Mouse (Mus musculus) brain, embryonic 14.5 days (tissue): ENCODE data around the gene Prickle2. TPM values are rescaled to one million over a fixed set of nuclear protein-coding genes. Genes with fewer than 3 reads are reported as not detected.

Experiments used
- DNase-seq: peaks from one replicate; pipeline ENCODE4 v3.0.0-alpha.2; 2011; ENCODE audit warnings: low read depth
- CTCF ChIP-seq: fragments of 200-500 bp; IDR thresholded peaks from 2 replicates; pipeline ENCODE4 v1.5.1; 2012; ENCODE audit warnings: inconsistent platforms, mild to moderate bottlenecking, moderate library complexity, borderline replicate concordance; ENCODE audit not compliant: insufficient read depth, insufficient read length; ENCODE audit errors: extremely low read depth
- POLR2A ChIP-seq: fragments of 200-500 bp; IDR thresholded peaks from 2 replicates; pipeline ENCODE4 v1.6.1; 2012; ENCODE audit warnings: mild to moderate bottlenecking, inconsistent platforms, borderline replicate concordance; ENCODE audit not compliant: poor library complexity, insufficient read depth, insufficient read length, severe bottlenecking; ENCODE audit errors: extremely low read depth
- polyA plus RNA-seq: library from polyadenylated mRNA; depleted of rRNA; stranded (reverse); fragments of >200 nt; gene quantifications from 2 replicates; pipeline ENCODE4 v1.2.3, GENCODE M21; 2012

The Prickle2 gene
- polyA plus RNA-seq, 1 experiment, result 17.8 TPM

DNA sequence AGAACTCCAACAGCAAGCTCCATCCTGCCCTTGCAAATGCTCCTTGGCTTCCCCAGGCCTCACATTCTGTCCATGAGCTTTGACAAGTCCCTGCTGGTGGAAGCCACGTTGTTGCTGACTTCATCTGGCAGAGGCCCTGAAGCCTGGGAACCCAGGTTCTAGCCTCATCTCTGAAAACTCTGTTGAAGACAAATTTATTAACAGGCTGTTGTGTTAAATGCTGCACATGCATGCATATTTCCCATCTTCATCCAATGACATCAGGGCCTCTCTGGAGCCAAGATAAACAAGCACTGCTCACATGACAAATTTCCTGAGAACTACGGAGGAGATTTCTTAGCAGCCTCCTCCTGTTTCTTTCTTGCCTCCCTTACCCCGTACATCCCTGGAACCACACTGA, 259.3 kb downstream of the Prickle2 start:
- TF ChIP-seq CTCF (no peak), POLR2A (no peak)
- DNase-seq, result peak; percentile 29

- no peak for DNase-seq
- TF ChIP-seq CTCF, result peak; percentile 30; the same call in 1 of the 2 replicates
- TF ChIP-seq POLR2A, result no peak
These were observed 264.8 kb downstream of the Prickle2 start for GRCm38 (mm10) chr6:92441205-92441604.

DNA sequence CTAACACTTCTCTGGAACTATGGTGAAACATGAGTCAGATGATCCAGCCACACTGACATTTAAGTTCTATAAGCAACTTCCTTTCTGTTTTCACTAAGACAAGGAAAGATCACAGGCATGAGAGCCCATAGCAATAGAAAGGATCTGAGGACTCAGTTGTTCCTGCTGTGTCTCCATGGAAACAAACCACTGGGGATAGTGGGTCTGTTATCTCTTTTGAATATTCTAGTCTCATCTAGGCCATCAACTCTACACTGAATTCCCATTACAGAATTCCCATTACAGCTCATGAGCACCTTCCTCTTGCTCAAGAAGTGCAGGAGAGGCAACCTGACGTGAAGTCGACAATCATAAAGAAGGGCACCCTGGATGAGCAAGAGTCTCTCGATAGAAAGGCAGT, 265.7 kb downstream of the Prickle2 start:
- peak; percentile 64 for DNase-seq
- TF ChIP-seq POLR2A, result no peak
- TF ChIP-seq CTCF, result no peak

- no peak for DNase-seq
- TF ChIP-seq CTCF, result no peak
- TF ChIP-seq POLR2A, result no peak
These were observed 273.8 kb downstream of the Prickle2 start for GRCm38 (mm10) chr6:92432146-92432545.

DNA sequence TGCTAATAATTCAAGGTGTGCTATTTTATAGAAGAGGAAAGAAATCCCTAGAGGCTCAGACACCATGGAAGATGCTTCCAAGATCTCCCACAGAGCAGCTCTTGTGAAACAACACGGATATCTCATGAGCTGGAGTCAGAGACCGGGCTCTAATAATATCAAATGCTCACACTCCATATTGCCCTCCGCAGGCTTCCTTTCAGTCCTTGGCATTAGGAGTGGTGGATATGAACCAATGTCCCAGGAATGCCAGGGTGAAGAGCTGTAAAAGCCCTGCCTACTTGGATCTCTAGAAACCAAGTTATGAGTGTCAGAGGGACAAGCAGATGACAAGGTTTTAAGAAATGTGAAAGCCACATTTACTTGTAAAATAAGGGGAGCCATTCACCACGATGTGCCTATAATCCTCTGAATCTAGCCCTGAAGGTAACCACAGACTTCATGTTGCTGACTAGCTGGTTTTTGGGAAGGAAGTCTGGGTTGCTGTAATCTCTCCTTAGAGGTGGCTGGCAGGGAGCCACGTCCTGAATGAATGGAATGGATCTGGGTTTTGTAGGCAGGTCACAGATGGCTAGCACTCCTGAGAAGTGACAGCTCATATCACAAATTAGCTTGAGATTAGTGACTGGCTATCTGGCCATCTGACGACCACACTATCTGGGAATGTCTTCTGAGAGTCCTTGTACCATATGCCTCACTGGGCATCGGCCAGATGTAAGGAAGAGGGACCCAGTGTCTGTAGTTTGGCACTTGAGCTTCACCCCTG, 278.4 kb downstream of the Prickle2 start:
- TF ChIP-seq CTCF, result no peak
- no peak for TF ChIP-seq POLR2A
- peak; percentile 39 for DNase-seq

- no peak for DNase-seq
- TF ChIP-seq CTCF (no peak), POLR2A (no peak)
These were observed 280.1 kb downstream of the Prickle2 start for GRCm38 (mm10) chr6:92425901-92426300.

GRCm38 (mm10) chr6:92425476-92425875, 280.5 kb downstream of the Prickle2 start:
- no peak for DNase-seq
- no peak for TF ChIP-seq CTCF
- no peak for TF ChIP-seq POLR2A

DNA sequence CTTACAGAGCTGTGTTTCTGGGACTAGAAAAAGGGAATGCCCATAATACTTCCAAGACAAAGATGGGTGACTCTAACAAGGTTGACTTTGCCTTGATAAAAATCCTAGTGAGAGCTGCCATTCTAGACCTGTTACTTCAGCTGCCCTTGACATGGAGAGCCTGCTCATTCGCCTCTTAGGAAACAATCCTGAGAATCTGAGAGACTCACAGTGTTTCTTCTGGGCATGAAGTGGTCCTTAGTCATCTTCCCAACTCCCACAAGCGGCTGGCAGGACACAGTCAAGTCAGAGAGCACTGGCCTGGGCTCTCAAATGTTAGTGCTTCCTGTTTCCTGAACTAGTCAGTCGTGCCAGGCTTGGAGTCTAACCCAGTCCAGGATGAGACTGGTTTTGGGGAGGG, 281.0 kb downstream of the Prickle2 start:
- TF ChIP-seq POLR2A (no peak), CTCF (no peak)

GRCm38 (mm10) chr6:92422286-92422685, 283.7 kb downstream of the Prickle2 start:
- TF ChIP-seq CTCF (peak; percentile 56; the same call in 1 of the 2 replicates), POLR2A (no peak)
- peak; percentile 17 for DNase-seq

More for the DNA sequence above, 281.0 kb downstream of the Prickle2 start:
- no peak for DNase-seq

GRCm38 (mm10) chr6:92420106-92420505, 285.8 kb downstream of the Prickle2 start:
- no peak for TF ChIP-seq POLR2A
- TF ChIP-seq CTCF, result no peak
- DNase-seq, result no peak

DNA sequence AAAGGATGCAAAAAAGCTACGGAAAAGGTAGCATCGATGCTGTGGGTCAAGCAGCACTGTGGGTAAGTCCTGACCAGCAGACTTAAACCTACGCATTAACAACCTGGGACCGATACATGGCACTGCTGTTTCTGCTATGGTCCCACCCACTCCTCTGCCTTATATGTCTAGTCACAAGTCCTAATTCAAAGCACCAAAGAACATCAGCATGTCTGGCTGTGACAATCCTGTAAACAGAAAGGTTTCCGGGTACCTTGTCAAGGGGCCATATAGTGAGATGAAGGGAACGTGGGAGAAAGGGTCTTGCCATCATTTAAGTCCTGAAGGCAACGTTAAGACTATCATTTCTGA, 290.6 kb downstream of the Prickle2 start:
- DNase-seq, result no peak
- no peak for TF ChIP-seq CTCF

GRCm38 (mm10) chr6:92414478-92415404, 291.2 kb downstream of the Prickle2 start:
- TF ChIP-seq CTCF (no peak), POLR2A (no peak)
- DNase-seq, result peak; percentile 92

- DNase-seq, result peak; percentile 57
- TF ChIP-seq CTCF (no peak), POLR2A (no peak)
These were observed 292.0 kb downstream of the Prickle2 start for GRCm38 (mm10) chr6:92413982-92414381.
